Mouse (Mus musculus): ENCODE data around the gene Zfhx3.

DNA sequence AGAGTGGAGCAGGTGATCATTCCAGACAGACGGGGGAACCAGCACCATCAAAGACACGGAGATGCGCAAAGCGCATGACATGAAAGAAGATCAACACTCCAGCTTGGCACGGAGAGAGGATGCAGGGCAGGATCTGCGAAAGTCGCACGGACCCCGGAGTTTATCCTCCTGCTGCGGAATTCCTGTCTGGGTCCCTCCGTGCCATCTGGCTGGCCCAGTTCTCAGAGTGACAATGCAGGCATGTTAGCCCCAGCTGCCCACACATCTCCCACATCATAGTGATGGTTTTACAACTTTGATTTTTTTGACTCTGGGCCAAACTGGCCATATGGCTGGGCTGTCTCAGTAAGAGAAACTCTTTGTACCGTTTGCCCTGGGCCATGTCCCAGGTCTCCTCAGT is 623.6 kb downstream of the Zfhx3 start:
- no peak for TF ChIP-seq POLR2A (IDR thresholded peaks at IDR 0.05; ENCODE audit: insufficient read depth, low read length)
- TF ChIP-seq EP300 (IDR thresholded peaks at IDR 0.05; ENCODE audit: insufficient read depth, low read depth, low read length), result no peak
